Comparison of ENCODE assay signal across 28 mouse cellular contexts in the genomic region with DNA sequence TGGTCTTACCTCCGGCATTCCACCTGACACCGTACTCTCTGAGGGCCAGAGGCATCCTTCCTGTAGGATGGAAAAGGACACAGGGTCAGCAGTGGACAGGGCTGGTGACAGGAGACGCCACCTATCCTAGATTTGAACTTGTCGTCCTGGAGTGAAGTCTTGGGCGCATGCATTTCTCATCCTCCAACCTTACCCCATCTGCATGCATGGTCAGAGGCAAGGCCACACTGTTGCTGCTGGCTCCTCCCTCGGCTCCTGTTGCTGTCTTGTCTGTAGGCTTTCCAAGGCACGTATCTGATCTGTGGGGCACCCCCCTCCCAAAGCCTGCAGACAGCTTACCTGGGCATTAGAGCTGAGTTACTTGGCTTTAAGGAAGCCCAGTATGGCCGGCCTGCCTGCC. TPM values are rescaled to one million over a fixed set of nuclear protein-coding genes. Genes with fewer than 3 reads are reported as not detected.
"Had no signal": no experiment of that assay in that cellular context is flagged by ENCODE, and none has a peak within 500 bp of the region (broad histone marks: within the 10 kb centered on the region; RNA-seq: fewer than 3 reads in every experiment).

No protein-coding gene starts in this region.

- H3K27me3 ChIP-seq: heart, embryonic 12.5 days; hindbrain, embryonic 13.5 days; hindbrain, embryonic 15.5 days; kidney, embryonic 15.5 days; limb, embryonic 12.5 days; liver, embryonic 13.5 days had no signal

- H3K9me3 ChIP-seq: heart, embryonic 10.5 days; heart, embryonic 12.5 days; hindbrain, embryonic 13.5 days; hindbrain, embryonic 15.5 days; kidney, embryonic 15.5 days; limb, embryonic 10.5 days; limb, embryonic 12.5 days; liver, embryonic 13.5 days had no signal

- H3K27ac ChIP-seq: hindbrain, embryonic 13.5 days; hindbrain, embryonic 15.5 days; hindbrain, postnatal 0 days; kidney, embryonic 15.5 days; kidney, postnatal 0 days; limb, embryonic 10.5 days; limb, embryonic 12.5 days; liver, embryonic 13.5 days had no signal

- DNase-seq: gastrocnemius, postnatal 14 days; gastrocnemius, postnatal 36 days; heart, adult 18-20 months; heart, postnatal 10 days; kidney, adult 11 months; kidney, adult 2 months; kidney, adult 9 months; kidney, postnatal 14 days; kidney, postnatal 36 days; layer of hippocampus, adult 9-11 months; layer of hippocampus, postnatal 36 days; liver; liver, embryonic 13.5 days had no signal

- H3K4me2 ChIP-seq: heart, embryonic 12.5 days; hindbrain, embryonic 13.5 days; hindbrain, embryonic 15.5 days; kidney, embryonic 15.5 days; limb, embryonic 12.5 days; liver, embryonic 11.5 days; liver, embryonic 13.5 days had no signal

- H3K36me3 ChIP-seq: liver, embryonic 13.5 days had no signal

- ATAC-seq: hindbrain, postnatal 0 days had no signal

- H3K4me3 ChIP-seq: heart, embryonic 10.5 days; heart, embryonic 12.5 days; hindbrain, embryonic 13.5 days; hindbrain, embryonic 15.5 days; kidney, embryonic 15.5 days; limb, embryonic 10.5 days; limb, embryonic 12.5 days; liver, embryonic 13.5 days had no signal

- H3K9ac ChIP-seq: heart, embryonic 12.5 days; hindbrain, embryonic 13.5 days; hindbrain, embryonic 15.5 days; kidney, embryonic 15.5 days; limb, embryonic 12.5 days; liver, embryonic 13.5 days had no signal

- H3K4me1 ChIP-seq: liver, embryonic 13.5 days had no signal

RNA-seq across cellular contexts. Expression of gene Zbp1, which starts 9.8 kb away (rescaled TPM):
- total RNA-seq: gastrocnemius, postnatal 14 days; hindbrain, postnatal 0 days; layer of hippocampus, postnatal 14 days; left cerebral cortex, adult 18-20 months; left cerebral cortex, postnatal 25 days had no signal
- polyA plus RNA-seq: heart, embryonic 10.5 days; heart, embryonic 12.5 days; heart, embryonic 14.5 days; hindbrain, embryonic 11.5 days; limb, embryonic 10.5 days; limb, embryonic 12.5 days; liver, embryonic 11.5 days had no signal
